Mouse (Mus musculus) urinary bladder, adult 2 months (tissue): ENCODE measurements around the gene Krtap4-1. TPM values are rescaled to one million over a fixed set of nuclear protein-coding genes. Genes with fewer than 3 reads are reported as not detected.

Experiments used
- DNase-seq: peaks from one replicate; pipeline ENCODE4 v3.0.0; 2022; ENCODE audit warnings: low spot score
- polyA plus RNA-seq: library from polyadenylated mRNA; depleted of rRNA; stranded (reverse); fragments of >200 nt; gene quantifications from 2 replicates; pipeline ENCODE4 v1.2.3, GENCODE M21; 2012; rRNA removed

The Krtap4-1 gene
- polyA plus RNA-seq, 1 experiment: not detected

- no peak for DNase-seq
Observed at GRCm38 (mm10) chr11:99585096-99585495, 42.9 kb downstream of the Krtap4-1 start.

GRCm38 (mm10) chr11:99583245-99583704 lies 44.8 kb downstream of the Krtap4-1 start, which contains the start of gene Krtap1-4:
Krtap1-4 (minus strand) TSS chr11:99583654.
- DNase-seq: no peak

DNA sequence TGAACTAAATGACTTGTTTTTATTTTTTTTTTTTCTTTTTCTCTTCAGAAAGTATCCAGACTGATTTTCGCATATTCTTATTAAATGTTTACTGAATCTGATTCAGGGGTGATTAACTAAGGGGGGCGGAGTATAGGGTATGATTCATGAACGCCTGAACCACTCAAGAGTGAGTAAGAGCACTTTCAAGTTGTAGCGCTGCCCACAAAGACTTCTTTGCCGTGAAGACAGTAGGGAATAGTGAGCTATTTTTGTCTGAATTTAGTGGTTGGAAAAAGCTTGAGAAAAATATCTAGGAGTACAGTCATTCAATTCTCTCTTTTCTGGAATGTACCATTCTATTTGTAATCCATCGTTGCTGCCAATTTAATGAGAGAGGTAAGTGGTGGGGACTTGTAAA lies 46.5 kb downstream of the Krtap4-1 start:
- DNase-seq: no peak

- DNase-seq: no peak
Observed at GRCm38 (mm10) chr11:99581051-99581450, 47.0 kb downstream of the Krtap4-1 start.

DNA sequence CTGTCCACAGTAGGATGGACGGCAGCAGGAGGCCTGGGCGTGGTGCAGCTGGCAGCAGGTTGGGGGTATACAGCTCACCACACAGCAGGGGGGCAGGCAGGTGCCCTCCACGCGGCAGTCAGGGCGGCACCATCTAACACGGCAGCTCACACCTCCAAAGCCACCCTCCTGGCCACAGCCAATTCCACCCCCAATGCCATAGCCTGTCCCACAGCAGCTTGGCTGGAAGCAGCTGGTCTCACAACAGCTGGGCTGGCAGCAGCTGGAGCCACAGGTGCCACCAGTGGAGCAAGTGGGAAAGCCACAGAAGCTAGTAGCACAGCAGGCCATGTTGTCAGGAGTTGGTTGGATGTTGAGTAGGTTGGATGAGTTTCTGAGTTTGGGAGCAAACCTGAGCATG lies 47.4 kb downstream of the Krtap4-1 start, which contains the start of gene Krtap1-5:
Gene Krtap1-5, minus strand, starts transcription at position 381 of the 400 bp plus-strand sequence.
- DNase-seq: no peak

Other genes with a start within 250 kb of the Krtap4-1 start
- gene Krt10, start 238.9 kb downstream of the Krtap4-1 start, polyA plus RNA-seq: 9.1 and 11.0 TPM in 2 replicates
- 0.15 and 0.18 TPM in 2 replicates for gene Krt12, start 206.0 kb downstream of the Krtap4-1 start, polyA plus RNA-seq
- gene Krt20, start 190.1 kb downstream of the Krtap4-1 start, polyA plus RNA-seq: 48.8 and 63.6 TPM in 2 replicates
- 3.4 and 4.2 TPM in 2 replicates for gene Krt23, start 135.1 kb downstream of the Krtap4-1 start, polyA plus RNA-seq
- gene Krt39, start 106.9 kb downstream of the Krtap4-1 start, polyA plus RNA-seq: not detected in 2 replicates
- gene Krt40, start 85.1 kb downstream of the Krtap4-1 start, polyA plus RNA-seq: not detected in 2 replicates
- gene Krtap3-3, start 77.4 kb downstream of the Krtap4-1 start, polyA plus RNA-seq: not detected in 2 replicates
- gene Krtap3-2, start 71.4 kb downstream of the Krtap4-1 start, polyA plus RNA-seq: not detected in 2 replicates
- gene Gm11939, start 68.8 kb downstream of the Krtap4-1 start, polyA plus RNA-seq: not detected in 2 replicates
- gene Krtap3-1, start 61.6 kb downstream of the Krtap4-1 start, polyA plus RNA-seq: not detected in 2 replicates
- gene Krtap1-5, start 47.2 kb downstream of the Krtap4-1 start, polyA plus RNA-seq: 0.22 TPM in 1 of 2 replicates, not detected in the other
- not detected in 2 replicates for gene Krtap1-4, start 44.6 kb downstream of the Krtap4-1 start, polyA plus RNA-seq
- not detected in 2 replicates for gene Krtap1-3, start 36.9 kb downstream of the Krtap4-1 start, polyA plus RNA-seq
- not detected in 2 replicates for gene Krtap9-3, start 30.1 kb downstream of the Krtap4-1 start, polyA plus RNA-seq
- gene Gm11938, start 24.9 kb downstream of the Krtap4-1 start, polyA plus RNA-seq: not detected in 2 replicates
- gene Gm11937, start 18.0 kb downstream of the Krtap4-1 start, polyA plus RNA-seq: not detected in 2 replicates
- not detected in 2 replicates for gene Krtap2-4, start 13.4 kb downstream of the Krtap4-1 start, polyA plus RNA-seq
- gene Gm11562, start 7.8 kb downstream of the Krtap4-1 start, polyA plus RNA-seq: 0.18 TPM in 1 of 2 replicates, not detected in the other
- gene Krtap4-2, start 6.8 kb upstream of the Krtap4-1 start, polyA plus RNA-seq: not detected in 2 replicates
- gene Krtap4-7, start 15.9 kb upstream of the Krtap4-1 start, polyA plus RNA-seq: not detected in 2 replicates
- gene Gm11555, start 22.0 kb upstream of the Krtap4-1 start, polyA plus RNA-seq: not detected in 2 replicates
- not detected in 2 replicates for gene Gm11563, start 30.7 kb upstream of the Krtap4-1 start, polyA plus RNA-seq
- gene Krtap4-6, start 37.7 kb upstream of the Krtap4-1 start, polyA plus RNA-seq: not detected in 2 replicates
- not detected in 2 replicates for gene Gm14190, start 62.5 kb upstream of the Krtap4-1 start, polyA plus RNA-seq
- not detected in 2 replicates for gene Gm14180, start 106.1 kb upstream of the Krtap4-1 start, polyA plus RNA-seq
- gene Gm11595, start 144.7 kb upstream of the Krtap4-1 start, polyA plus RNA-seq: not detected in 2 replicates
- gene Krtap4-8, start 152.5 kb upstream of the Krtap4-1 start, polyA plus RNA-seq: not detected in 2 replicates
- gene Krtap4-9, start 157.0 kb upstream of the Krtap4-1 start, polyA plus RNA-seq: not detected in 2 replicates
- gene Gm11596, start 165.2 kb upstream of the Krtap4-1 start, polyA plus RNA-seq: 0.06 TPM in 1 of 2 replicates, not detected in the other
- 0.08 TPM in 1 of 2 replicates, not detected in the other for gene Gm11569, start 170.7 kb upstream of the Krtap4-1 start, polyA plus RNA-seq
- gene Gm11554, start 176.2 kb upstream of the Krtap4-1 start, polyA plus RNA-seq: not detected in 2 replicates
- gene Krtap4-13, start 181.7 kb upstream of the Krtap4-1 start, polyA plus RNA-seq: 0.18 and 0.24 TPM in 2 replicates
- gene Gm11564, start 187.4 kb upstream of the Krtap4-1 start, polyA plus RNA-seq: not detected in 2 replicates
- gene 2300003K06Rik, start 209.8 kb upstream of the Krtap4-1 start, polyA plus RNA-seq: not detected in 2 replicates
- gene Krtap4-16, start 223.4 kb upstream of the Krtap4-1 start, polyA plus RNA-seq: 0.07 and 0.08 TPM in 2 replicates
- gene Gm11568, start 229.7 kb upstream of the Krtap4-1 start, polyA plus RNA-seq: not detected in 2 replicates
- not detected in 2 replicates for gene Gm11559, start 236.2 kb upstream of the Krtap4-1 start, polyA plus RNA-seq
- gene Krtap9-1, start 245.2 kb upstream of the Krtap4-1 start, polyA plus RNA-seq: not detected in 2 replicates